Mouse (Mus musculus) kidney, postnatal 0 days (tissue): Measurements from ENCODE around the gene Ngrn. TPM values are rescaled to one million over a fixed set of nuclear protein-coding genes. Genes with fewer than 3 reads are reported as not detected.

Source experiments
- ATAC-seq: fragments of 200-750 bp; cut with Nextera tagmentation; replicated peaks from 2 replicates; pipeline ENCODE4 v1.8.0; 2017; ENCODE audit warnings: low read depth, moderate number of reproducible peaks, moderate TSS enrichment, moderate library complexity; ENCODE audit not compliant: low FRiP score
- DNase-seq: peaks from one replicate; pipeline ENCODE4 v3.0.0-alpha.2; 2016; ENCODE audit warnings: low spot score
- H3K27ac ChIP-seq: fragments of 300-500 bp; sonication (generic); 2 replicates; pipeline ENCODE4 v1.5.1; 2014; ENCODE audit warnings: mild to moderate bottlenecking
- H3K27me3 ChIP-seq: fragments of 300-500 bp; sonication (generic); 2 replicates; pipeline ENCODE4 v1.6.1; 2014; ENCODE audit warnings: low read length, mixed read lengths; ENCODE audit not compliant: insufficient read depth
- H3K36me3 ChIP-seq: fragments of 300-500 bp; sonication (generic); 2 replicates; pipeline ENCODE4 v1.6.1; 2014; ENCODE audit warnings: low read length, mixed read lengths; ENCODE audit not compliant: insufficient read depth
- H3K4me1 ChIP-seq: fragments of 300-500 bp; sonication (generic); replicated peaks from 2 replicates; pipeline ENCODE4 v1.6.1; 2014; ENCODE audit warnings: antibody characterized with exemption, low read length, mixed read lengths; ENCODE audit not compliant: insufficient read depth
- H3K4me2 ChIP-seq: fragments of 300-500 bp; sonication (generic); 2 replicates; pipeline ENCODE4 v1.6.1; 2014; ENCODE audit warnings: mild to moderate bottlenecking, low read length, moderate library complexity, mixed read lengths
- H3K4me3 ChIP-seq: fragments of 300-500 bp; sonication (generic); replicated peaks from 2 replicates; pipeline ENCODE4 v1.5.1; 2014; ENCODE audit warnings: low read depth, low read length
- H3K9ac ChIP-seq: fragments of 300-500 bp; sonication (generic); 2 replicates; pipeline ENCODE4 v1.6.1; 2014; ENCODE audit warnings: low read depth, low read length
- H3K9me3 ChIP-seq: fragments of 300-500 bp; sonication (generic); replicated peaks from 2 replicates; pipeline ENCODE4 v1.6.1; 2016; ENCODE audit warnings: low read length, inconsistent platforms, mixed read lengths
- CTCF ChIP-seq: IDR thresholded peaks from 2 replicates; pipeline ENCODE4 v1.5.1; 2016; ENCODE audit warnings: antibody characterized with exemption, low read depth, mild to moderate bottlenecking, moderate library complexity
- WGBS: fragments of 180-500 bp; shearing (Covaris S2); extraction: QIAGEN DNeasy Blood & Tissue Kit; methylation state at CpG from one replicate; pipeline ENCODE4 v1.1.7; 2014; 5-methylcytosine and 5-hydroxymethylcytosine counted together
- polyA plus RNA-seq: library from polyadenylated mRNA; unstranded; fragments of >200 nt; fragmentation: Nextera tagmentation; extraction: Ambion mirVana; gene quantifications from 2 replicates; pipeline ENCODE4 v1.2.1, GENCODE M21; 2015

Gene Ngrn
- polyA plus RNA-seq: 48.9 and 50.6 TPM in 2 replicates

GRCm38 (mm10) chr7:80260625-80261371 is at the start of gene Ngrn:
Gene Ngrn, plus strand, starts transcription at chr7:80261215.
- peak; percentile 22; the same call in 1 of the 2 replicates for TF ChIP-seq CTCF
- Histone ChIP-seq H3K27me3 (no peaks in the 10 kb centered on the region), H3K4me2 (peak within 1 kb of the TSS; percentile 77), H3K9me3 (no peaks in the 10 kb centered on the region), H3K9ac (peak within 1 kb of the TSS; percentile 72), H3K4me3 (peak within 1 kb of the TSS; percentile 74), H3K27ac (peak within 1 kb of the TSS; percentile 80), H3K36me3 (peaks cover 15% of the 10 kb centered on the region), H3K4me1 (0 out of 2 replicates have a peak, but pooled peaks cover 5% of the 10 kb centered on the region)
- DNase-seq (peak; percentile 96), ATAC-seq (peak; percentile 90)
- WGBS: 26% methylated on average over 40 of the region's 40 CpGs

GRCm38 (mm10) chr7:80213604-80214003 is 47.4 kb upstream of the Ngrn start:
- 90% methylated on average over 7 of the region's 7 CpGs for WGBS
- ATAC-seq: no peak
- H3K4me2 ChIP-seq: no peak overlapping the region
- no peak overlapping the region for H3K27ac ChIP-seq
- no peak overlapping the region for H3K9ac ChIP-seq
- no peaks in the 10 kb centered on the region for H3K9me3 ChIP-seq
- peaks cover 4% of the 10 kb centered on the region; the same call in 1 of the 2 replicates for H3K4me1 ChIP-seq
- no peak overlapping the region for H3K4me3 ChIP-seq
- peaks cover 21% of the 10 kb centered on the region for H3K36me3 ChIP-seq
- TF ChIP-seq CTCF: no peak
- no peaks in the 10 kb centered on the region for H3K27me3 ChIP-seq
- no peak for DNase-seq

GRCm38 (mm10) chr7:80214459-80214858 is 46.6 kb upstream of the Ngrn start:
- peaks cover 29% of the 10 kb centered on the region for H3K36me3 ChIP-seq
- H3K4me1 ChIP-seq: no peaks in the 10 kb centered on the region
- ATAC-seq (no peak), DNase-seq (no peak)
- no peak overlapping the region for H3K27ac ChIP-seq
- no peak overlapping the region for H3K4me2 ChIP-seq
- no peak for TF ChIP-seq CTCF
- 76% methylated on average over 8 of the region's 8 CpGs for WGBS
- no peak overlapping the region for H3K9ac ChIP-seq
- H3K9me3 ChIP-seq: no peaks in the 10 kb centered on the region
- no peaks in the 10 kb centered on the region for H3K27me3 ChIP-seq
- H3K4me3 ChIP-seq: no peak overlapping the region

- DNase-seq: peak; percentile 86
- TF ChIP-seq CTCF: peak; percentile 91
- Histone ChIP-seq H3K9ac (no peak overlapping the region), H3K4me1 (no peaks in the 10 kb centered on the region), H3K9me3 (no peaks in the 10 kb centered on the region), H3K36me3 (peaks cover 36% of the 10 kb centered on the region), H3K4me2 (no peak overlapping the region), H3K4me3 (no peak overlapping the region), H3K27ac (no peak overlapping the region), H3K27me3 (no peaks in the 10 kb centered on the region)
- ATAC-seq: peak; percentile 47; the same call in 1 of the 2 replicates
- WGBS: 29% methylated on average over 4 of the region's 4 CpGs
Measured at GRCm38 (mm10) chr7:80215398-80215797, 45.6 kb upstream of the Ngrn start.

- H3K4me2 ChIP-seq: no peak overlapping the region
- H3K36me3 ChIP-seq: peaks cover 46% of the 10 kb centered on the region
- no peak overlapping the region for H3K9ac ChIP-seq
- 0 out of 2 replicates have a peak, but pooled peaks have one; percentile 11 for TF ChIP-seq CTCF
- no peak overlapping the region for H3K27ac ChIP-seq
- 70% methylated on average over 8 of the region's 8 CpGs for WGBS
- no peak overlapping the region for H3K4me3 ChIP-seq
- DNase-seq (no peak), ATAC-seq (no peak)
- H3K4me1 ChIP-seq: no peaks in the 10 kb centered on the region
- no peaks in the 10 kb centered on the region for H3K27me3 ChIP-seq
- H3K9me3 ChIP-seq: no peaks in the 10 kb centered on the region
Measured at GRCm38 (mm10) chr7:80216566-80216965, 44.4 kb upstream of the Ngrn start.

- DNase-seq (no peak), ATAC-seq (no peak)
- Histone ChIP-seq H3K36me3 (peaks cover 49% of the 10 kb centered on the region), H3K4me1 (no peaks in the 10 kb centered on the region), H3K4me2 (no peak overlapping the region), H3K4me3 (no peak overlapping the region), H3K27me3 (no peaks in the 10 kb centered on the region), H3K9me3 (no peaks in the 10 kb centered on the region), H3K9ac (no peak overlapping the region), H3K27ac (no peak overlapping the region)
- TF ChIP-seq CTCF: no peak
- WGBS: 93% methylated on average over 9 of the region's 9 CpGs
Measured at GRCm38 (mm10) chr7:80218666-80219065, 42.3 kb upstream of the Ngrn start.
